Mouse (Mus musculus) G1E-ER4 (cell line): ENCODE measurements around the gene Slf2. TPM values are rescaled to one million over a fixed set of nuclear protein-coding genes. Genes with fewer than 3 reads are reported as not detected.

ENCODE experiments used
- GATA1 ChIP-seq: IDR thresholded peaks from one replicate; pipeline ENCODE4 v1.8.0; 2012; ENCODE audit warnings: low read length, inconsistent platforms
- polyA plus RNA-seq: library from polyadenylated mRNA; stranded (reverse); fragments of >175 nt; gene quantifications from 2 replicates; pipeline ENCODE4 v1.2.3, GENCODE M21; 2012

The Slf2 gene
- polyA plus RNA-seq, 1 experiment = 78.6 TPM

DNA sequence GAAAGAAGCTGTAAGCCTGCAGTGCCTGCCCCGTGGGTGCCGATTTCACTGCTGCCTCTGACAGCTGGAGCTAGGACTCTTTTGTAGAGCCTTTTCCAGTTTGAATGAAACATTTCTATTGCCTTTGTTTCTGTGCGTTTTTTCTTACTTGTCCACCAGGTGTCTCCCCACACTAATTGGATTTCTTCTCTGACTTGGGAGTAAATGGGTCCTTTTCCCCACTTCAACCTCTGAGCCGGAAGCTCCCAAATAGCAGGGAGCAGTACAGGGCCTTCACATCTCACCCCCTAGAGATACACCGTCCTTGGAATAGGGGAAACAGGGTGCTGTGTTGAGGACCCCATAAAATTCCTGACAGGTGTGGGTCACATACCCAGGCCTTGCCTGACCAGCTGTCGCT lies 81.7 kb downstream of the Slf2 start:
- TF ChIP-seq GATA1 = no peak

DNA sequence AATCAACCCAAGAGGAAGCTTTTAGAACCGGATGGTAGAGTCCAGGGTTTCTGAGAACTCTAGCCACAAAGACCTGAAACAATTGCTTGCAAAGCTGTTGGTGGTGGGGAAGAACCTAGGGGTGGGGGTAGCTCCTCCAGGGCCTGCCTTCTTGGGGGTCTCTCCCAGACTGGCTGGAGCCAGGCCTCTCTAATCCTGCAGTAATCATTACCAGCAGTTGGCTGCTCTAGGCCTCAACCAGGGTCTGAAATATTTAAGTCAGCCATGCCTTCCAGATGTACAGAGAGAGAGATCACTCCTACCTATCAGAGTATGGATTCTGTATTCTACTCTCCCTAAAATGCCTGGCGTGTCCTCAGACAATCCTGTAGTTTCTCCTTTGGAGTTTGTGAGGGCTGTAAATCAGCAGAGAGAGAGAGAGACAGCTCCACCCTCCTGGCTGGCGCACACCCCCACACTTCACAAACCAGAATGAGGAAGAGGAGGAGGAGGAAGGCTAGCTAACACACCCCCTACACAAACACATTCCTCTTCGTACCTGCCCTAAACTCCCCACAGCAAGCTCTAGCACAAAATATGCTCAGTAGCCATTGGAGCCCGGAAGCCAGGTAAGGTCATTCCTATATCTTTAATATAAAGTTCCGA lies 82.8 kb downstream of the Slf2 start:
- no peak for TF ChIP-seq GATA1

DNA sequence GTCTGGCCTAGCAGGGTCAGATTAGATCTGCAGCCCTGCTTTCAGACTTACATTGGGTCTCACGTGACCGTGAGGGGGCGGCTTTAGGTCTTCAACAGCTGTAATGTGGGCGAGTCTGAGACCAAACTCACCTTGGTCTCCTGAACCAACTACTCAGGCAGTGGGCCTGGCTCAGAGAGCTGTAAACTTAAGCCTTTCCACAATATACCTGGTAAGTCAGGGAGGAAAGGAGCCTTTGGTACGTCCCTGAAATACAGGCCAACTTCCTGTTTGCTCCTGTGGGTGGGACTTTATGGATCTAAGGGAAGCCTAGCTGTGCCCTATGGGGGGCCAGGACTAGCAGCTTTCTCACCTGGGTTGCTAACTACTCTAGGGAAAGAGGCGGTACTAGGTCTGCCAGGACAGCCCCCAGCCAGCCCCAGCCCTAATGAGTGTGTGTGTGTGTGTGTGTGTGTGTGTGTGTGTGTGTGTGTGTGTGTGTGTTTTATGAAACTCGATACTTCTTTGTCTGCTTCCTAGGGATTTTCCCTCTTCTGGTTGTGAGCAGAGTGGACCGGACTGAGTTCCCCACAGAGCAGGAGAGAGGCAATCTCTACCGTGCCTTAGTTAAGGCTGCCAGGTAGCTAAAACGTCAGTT lies 83.5 kb downstream of the Slf2 start, which contains the start of gene Lzts2:
TSS of gene Lzts2 (plus strand) at position 80 of the 637 bp plus-strand sequence.
- TF ChIP-seq GATA1 = no peak

DNA sequence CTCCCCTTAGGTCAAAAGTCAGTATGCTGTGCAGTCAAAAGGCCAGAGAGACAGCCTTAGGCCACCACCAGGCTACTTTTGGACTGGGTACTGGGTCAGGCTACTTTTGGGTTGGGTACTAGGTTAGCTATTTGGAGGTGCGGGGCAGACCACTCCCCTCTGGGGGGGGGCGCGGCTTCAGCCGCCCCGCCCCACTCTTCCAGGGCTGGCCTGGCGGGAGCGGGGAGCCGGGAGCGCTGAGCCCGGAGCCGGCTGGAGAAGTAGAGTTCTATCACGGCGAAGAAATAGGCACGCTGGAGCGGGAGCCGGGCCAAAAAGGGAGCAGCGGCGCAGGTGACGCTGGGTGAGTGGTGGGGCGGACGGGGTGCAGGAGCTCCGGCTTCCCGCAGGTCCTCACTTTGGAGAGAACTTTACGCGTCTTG lies 84.0 kb downstream of the Slf2 start:
- no peak for TF ChIP-seq GATA1

DNA sequence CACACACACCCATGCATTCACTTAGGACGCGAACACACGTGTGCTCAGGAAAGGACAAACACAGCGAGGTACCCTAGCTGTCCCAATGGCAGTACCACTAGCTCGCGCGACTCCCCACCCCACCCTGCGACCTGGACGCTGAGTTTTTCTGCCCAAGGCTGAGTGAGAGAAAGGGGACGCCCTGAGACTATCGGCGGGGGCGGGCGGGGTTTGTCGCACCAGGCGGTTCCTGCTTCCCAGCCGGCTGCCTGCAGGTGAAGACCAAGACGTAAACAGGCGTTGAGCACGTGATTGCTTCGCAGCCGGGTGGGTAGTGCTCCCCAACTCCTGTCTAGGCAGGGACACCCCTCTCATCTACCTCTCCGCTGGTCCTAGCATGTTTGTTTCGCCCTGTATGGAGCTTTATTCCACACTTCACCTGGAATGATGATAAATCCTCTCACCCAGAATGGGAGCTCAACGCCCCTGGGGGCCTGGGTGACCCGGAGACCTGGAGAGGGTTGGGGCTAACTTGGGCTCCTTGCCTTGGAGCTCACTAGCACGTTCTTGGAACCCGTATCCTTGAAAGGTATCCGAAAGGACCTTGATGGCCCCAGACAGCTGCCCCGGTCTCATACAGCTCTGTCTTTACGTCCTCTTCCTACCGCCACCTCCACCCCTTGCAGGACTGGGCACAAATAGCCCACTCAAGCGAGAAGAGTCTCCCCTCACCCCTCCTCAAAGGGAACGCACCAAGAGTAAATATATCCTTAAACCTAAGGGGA lies 84.7 kb downstream of the Slf2 start:
- no peak for TF ChIP-seq GATA1

DNA sequence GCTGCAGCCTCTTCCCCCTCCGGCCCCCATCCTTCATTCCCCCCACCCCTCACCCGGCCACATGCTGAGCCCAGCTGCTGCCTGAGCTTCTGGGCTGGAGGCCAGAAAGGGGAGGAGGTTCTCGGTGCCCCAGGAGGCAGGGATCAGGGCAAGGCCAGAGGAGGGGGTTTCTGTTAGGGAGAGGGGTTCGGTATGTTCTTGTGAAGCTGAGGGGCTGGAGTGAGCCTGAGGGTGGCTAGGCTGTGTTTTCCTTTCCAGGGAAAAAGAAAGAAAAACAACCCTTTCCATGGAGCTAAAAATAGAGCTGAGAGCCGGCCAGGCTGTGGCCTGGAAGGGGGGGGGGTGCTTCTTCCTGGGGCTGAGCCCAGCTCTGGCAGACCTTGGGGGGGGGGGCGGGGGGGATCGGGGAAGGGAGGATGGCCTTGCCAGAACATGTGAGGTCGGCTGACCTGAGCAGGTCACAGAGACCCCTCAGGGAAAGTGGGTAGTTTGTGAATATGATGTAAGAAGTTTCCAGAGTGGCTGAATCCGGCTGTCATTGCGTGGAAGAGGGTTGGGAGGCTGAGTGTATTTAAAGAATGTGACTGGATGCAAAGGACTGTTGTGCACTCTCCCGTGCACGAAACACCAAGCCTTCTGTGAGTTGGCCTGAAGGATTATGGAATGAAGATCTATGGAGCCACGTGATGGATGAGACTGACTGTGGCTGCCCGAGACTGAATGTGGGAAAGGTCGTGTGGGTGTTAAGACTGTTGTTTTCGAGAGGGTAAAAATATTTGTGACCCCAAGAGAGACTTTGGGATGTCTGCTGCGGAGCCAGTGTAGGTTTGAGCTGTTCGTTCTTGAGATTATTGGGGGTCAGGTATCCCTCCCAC lies 85.6 kb downstream of the Slf2 start:
- no peak for TF ChIP-seq GATA1

DNA sequence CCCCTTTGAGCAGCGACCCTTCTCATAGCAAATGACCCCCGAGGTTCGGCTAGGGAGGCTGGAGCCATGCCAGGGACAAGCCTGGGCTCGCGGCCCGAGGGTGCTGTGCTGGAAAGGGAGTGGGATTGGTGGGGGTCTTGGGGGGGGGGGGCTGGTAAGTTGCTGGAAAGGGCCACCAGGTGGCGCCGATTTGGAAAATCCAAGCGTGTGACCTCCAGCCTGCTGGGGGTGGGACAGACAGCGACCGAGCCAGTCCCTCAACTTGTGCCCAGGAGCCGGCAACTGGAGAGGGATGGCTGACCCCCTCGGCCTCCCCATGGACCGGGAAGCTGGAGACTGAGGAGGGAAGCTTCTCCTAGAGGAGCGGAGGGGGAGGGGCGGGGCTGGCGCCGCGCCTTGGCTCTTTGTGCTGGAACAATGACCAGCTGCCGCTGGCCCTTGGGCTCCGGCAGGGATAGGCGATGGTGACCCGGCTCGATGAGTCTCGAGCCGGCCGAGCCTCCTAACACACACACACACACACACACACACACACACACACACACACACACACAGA lies 86.3 kb downstream of the Slf2 start:
- TF ChIP-seq GATA1 = no peak

DNA sequence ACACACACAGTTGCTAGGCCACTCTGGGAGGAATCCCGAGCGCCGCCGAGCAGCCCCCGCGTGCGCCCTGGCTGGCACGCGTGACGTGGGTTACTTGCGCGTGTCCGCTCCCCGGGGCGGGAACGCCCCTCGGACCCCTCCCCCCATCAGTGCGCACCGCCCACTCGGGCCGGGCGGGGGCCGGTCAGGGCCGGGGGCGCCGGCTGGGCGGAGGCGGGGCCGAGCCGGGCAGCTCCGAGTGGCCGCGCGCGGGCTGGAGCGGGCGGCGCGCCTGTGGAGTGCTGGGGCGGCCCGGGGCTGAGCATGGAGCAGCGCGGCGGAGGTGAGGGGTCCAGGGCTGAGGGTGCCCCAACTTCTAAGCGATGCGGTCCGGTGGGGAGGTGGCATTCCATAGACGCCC lies 87.0 kb downstream of the Slf2 start:
- TF ChIP-seq GATA1 = no peak

DNA sequence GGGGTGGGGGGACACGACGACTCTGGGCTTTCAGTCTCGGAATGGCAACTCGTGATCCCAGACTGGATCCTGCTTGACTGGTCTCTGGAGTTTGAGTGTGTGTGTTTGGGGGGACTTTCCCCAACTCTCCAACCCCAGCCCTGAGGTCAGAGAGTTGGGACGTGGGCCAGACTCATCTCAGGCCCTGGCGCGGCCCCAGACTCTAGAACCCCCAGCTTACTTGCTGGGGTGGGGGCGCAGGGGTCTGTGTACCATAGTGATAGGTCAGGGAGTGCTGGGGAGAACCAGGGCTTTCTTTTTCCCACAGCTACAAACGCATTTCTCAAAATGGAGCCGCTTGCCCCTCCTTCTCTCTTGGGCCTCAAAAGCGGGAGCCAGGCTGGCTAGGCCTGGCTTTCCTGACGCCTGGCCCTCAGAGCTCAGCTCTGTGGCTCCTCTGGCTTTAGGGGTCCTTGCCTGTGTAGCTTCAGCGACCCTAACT lies 87.4 kb downstream of the Slf2 start:
- no peak for TF ChIP-seq GATA1

DNA sequence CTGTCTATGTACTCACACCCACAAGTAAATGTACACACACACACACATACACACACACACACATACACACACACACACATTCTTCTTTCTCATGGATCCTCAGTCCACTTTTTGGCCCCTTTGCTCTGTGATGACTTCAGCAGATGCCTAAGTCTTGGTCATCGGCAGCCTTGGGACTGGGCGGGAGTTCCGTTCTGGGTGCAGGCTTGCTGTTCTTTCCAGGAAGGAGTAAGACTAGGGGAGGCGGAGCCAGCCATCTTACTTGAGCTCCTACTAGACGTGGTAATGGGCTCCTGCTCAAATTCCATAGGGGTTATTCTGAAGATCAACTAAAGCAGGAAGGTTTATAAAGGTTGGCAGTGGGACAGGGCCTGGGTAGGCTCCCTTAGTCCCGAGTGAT lies 89.4 kb downstream of the Slf2 start:
- no peak for TF ChIP-seq GATA1

DNA sequence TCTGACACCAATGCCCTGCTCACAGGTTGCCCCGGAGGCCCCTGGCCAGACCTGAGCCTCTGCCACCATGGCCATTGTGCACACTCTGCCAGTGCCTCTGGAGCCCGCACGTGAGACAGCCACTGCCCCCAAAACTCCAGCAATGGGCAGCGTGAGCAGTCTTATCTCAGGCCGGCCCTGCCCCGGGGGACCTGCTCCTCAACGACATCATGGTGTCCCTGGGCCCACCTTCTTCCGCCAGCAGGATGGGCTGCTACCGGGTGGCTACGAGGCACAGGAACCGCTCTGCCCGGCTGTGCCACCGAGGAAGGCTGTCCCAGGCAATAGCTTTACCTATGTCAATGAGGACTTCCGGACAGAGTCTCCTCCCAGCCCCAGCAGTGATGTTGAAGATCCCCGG lies 90.4 kb downstream of the Slf2 start:
- no peak for TF ChIP-seq GATA1

DNA sequence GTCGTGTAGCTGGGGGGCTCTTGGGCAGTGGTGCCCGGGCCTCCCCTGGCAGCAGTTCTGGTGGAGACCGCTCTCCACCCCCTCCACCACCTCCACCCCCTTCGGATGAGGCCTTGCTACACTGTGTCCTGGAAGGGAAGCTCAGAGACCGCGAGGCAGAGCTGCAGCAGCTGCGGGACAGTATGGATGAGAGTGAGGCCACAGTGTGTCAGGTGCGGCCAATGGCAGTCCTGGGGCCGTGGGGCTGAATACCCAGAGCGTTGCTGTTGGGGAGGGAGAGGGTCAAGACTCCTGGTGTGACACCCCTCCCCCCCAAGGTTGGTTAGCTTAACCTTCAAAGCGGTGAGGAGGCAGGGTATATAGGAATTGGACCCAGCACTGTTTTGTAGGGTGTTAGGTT lies 93.0 kb downstream of the Slf2 start:
- TF ChIP-seq GATA1 = no peak

DNA sequence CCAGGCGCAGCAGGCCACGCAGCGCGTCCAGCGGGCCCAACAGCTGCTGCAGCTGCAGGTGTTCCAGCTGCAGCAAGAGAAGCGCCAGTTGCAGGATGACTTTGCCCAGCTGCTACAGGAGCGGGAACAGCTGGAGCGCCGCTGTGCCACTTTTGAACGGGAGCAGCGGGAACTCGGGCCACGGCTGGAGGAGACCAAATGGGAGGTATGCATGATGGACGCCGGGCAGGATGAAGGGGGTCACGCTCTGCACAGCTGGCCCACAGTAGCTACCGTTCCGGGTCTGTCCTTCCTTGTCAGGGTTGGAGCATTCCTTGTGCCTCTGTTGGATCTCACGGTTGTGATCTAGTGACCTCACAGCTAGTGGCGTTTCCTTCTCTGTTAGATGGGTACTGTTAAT lies 93.8 kb downstream of the Slf2 start:
- TF ChIP-seq GATA1 = no peak

DNA sequence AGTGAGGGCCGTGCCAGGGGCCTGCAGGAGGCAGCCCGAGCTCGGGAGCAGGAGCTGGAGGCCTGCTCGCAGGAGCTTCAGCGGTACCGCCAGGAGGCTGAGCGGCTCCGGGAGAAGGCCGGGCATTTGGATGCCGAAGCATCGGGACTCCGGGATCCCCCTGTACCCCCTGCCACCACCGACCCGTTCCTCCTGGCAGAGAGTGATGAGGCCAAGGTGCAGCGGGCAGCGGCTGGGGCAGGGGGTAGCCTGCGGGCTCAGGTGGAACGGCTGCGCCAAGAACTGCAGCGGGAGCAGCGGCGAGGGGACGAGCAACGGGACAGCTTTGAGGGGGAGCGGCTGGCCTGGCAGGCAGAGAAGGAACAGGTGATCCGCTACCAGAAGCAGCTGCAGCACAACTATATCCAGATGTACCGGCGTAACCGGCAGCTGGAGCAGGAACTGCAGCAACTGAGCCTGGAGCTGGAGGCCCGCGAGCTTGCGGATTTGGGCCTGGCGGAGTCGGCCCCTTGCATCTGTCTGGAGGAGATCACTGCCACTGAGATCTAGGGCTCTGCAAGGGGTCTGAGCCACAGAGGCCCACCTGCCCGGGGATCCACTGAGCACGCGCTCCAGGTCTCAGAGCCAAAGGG lies 95.1 kb downstream of the Slf2 start:
- TF ChIP-seq GATA1 = no peak

DNA sequence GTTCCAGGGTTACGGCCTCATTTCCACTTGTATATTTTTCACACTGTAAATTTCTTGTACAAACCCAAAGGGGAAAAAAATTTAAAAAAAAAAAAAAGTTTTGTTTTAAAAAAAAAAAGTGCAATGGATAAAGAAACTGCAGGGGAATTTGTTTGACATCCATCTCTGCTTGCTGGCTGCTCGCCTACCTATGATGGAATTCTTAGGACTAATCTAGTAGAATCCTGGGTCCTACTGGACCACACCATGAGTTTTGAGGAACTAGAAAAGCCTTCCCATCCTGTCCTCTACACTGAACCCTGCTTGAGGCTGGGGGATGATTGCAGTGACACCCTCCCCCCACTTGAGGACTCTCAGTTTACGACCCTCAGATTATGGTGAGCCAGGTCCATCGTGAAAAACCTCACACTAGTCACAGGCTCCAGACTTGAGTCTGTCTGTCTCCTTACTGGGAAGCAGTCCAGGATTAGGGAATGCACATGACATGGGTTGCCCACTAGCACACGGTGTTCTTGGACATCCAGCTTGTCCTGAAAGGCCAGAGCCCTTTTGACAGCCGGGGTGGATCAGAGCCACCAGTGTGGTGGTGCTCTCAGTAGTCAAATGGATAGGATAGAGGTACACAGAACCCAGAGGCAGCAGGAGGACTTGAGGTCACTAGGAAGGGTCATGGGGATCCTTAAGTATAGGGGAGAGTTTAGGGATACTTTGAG lies 96.2 kb downstream of the Slf2 start:
- no peak for TF ChIP-seq GATA1
